Mouse (Mus musculus) neural tube, embryonic 12.5 days (tissue): Measurements from ENCODE around the gene Gbf1. TPM values are rescaled to one million over a fixed set of nuclear protein-coding genes. Genes with fewer than 3 reads are reported as not detected.
"Not testable (repeated sequence)": the region's sequence is repeated elsewhere in the genome, so short reads cannot be mapped to it uniquely, and the experiment has no call there.

Source experiments
- ATAC-seq: fragments of 200-750 bp; cut with Nextera tagmentation; 2 replicates; pipeline ENCODE4 v1.8.0; 2017; ENCODE audit warnings: low read depth, mild to moderate bottlenecking, moderate TSS enrichment, moderate library complexity; ENCODE audit not compliant: low FRiP score
- H3K27ac ChIP-seq: fragments of 300-500 bp; sonication (generic); 2 replicates; pipeline ENCODE4 v1.5.1; 2016
- H3K27me3 ChIP-seq: fragments of 300-500 bp; sonication (generic); replicated peaks from 2 replicates; pipeline ENCODE4 v1.6.1; 2016; ENCODE audit warnings: mild to moderate bottlenecking
- H3K36me3 ChIP-seq: fragments of 300-500 bp; sonication (generic); 2 replicates; pipeline ENCODE4 v1.6.1; 2016; ENCODE audit warnings: mild to moderate bottlenecking
- H3K4me1 ChIP-seq: fragments of 300-500 bp; sonication (generic); 2 replicates; pipeline ENCODE4 v1.6.1; 2016
- H3K4me2 ChIP-seq: fragments of 300-500 bp; sonication (generic); replicated peaks from 2 replicates; pipeline ENCODE4 v1.6.1; 2016; ENCODE audit warnings: mild to moderate bottlenecking
- H3K4me3 ChIP-seq: fragments of 300-500 bp; sonication (generic); 2 replicates; pipeline ENCODE4 v1.5.1; 2016
- H3K9ac ChIP-seq: fragments of 300-500 bp; sonication (generic); 2 replicates; pipeline ENCODE4 v1.6.1; 2016; ENCODE audit warnings: mild to moderate bottlenecking
- H3K9me3 ChIP-seq: fragments of 300-500 bp; sonication (generic); 2 replicates; pipeline ENCODE4 v1.6.1; 2016; ENCODE audit warnings: mild to moderate bottlenecking
- WGBS: fragments of 180-500 bp; shearing (Covaris S2); methylation state at CpG from one replicate; pipeline ENCODE4 v1.1.7; 2016; 5-methylcytosine and 5-hydroxymethylcytosine counted together
- polyA plus RNA-seq: library from polyadenylated mRNA; unstranded; fragments of >200 nt; fragmentation: Nextera tagmentation; extraction: Ambion mirVana; gene quantifications from 2 replicates; pipeline ENCODE4 v1.2.1, GENCODE M21; 2016

The Gbf1 gene
- polyA plus RNA-seq, 1 experiment from 2014 or later: 72.8 TPM

DNA sequence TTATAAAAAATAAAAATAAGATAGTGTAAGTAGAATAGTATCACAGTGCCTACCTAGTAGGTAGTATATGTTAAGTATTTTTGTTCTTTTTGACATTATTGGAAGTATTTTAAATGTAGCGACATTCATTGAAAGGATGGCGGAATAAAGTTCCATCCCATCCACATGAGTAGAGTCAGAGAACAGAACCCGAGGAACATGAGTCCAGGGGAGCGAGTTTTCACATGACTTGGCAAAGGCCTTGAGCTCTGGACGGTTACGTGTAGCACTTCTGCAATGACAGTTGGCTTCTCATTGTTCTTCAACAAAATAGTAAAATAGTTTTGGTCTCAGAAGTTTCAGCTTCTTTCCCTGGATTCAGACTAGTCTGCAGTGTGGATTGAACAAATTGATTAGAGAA is 51.9 kb downstream of the Gbf1 start:
- no peak overlapping the region for H3K9ac ChIP-seq
- ATAC-seq: no peak
- H3K4me1 ChIP-seq: no peaks in the 10 kb centered on the region
- WGBS: 92% methylated on average over 6 of the region's 6 CpGs
- H3K27ac ChIP-seq: no peak overlapping the region
- no peaks in the 10 kb centered on the region for H3K27me3 ChIP-seq
- no peaks in the 10 kb centered on the region for H3K9me3 ChIP-seq
- no peaks in the 10 kb centered on the region for H3K36me3 ChIP-seq
- H3K4me3 ChIP-seq: no peak overlapping the region
- H3K4me2 ChIP-seq: no peak overlapping the region

DNA sequence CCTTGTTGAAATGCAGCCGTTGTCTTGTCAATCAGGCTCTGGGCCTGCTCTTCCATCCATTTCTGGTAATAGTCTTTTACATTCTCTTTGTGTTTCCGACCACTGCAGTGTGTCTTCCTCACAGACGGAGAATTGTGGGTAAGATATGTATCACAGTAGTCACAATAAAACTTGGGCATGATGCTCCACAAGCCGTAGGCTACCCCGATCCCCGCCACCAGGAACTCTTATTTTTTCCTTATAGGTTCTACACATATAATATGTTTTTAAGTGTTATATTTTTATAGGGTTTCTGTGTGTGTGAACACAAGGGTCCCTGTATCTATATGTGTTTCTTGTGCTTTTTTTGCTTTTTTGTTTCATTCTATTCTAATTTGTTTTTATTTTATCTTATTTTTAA is 53.4 kb downstream of the Gbf1 start:
- no peak overlapping the region for H3K4me3 ChIP-seq
- H3K36me3 ChIP-seq: no peaks in the 10 kb centered on the region
- H3K27me3 ChIP-seq: no peaks in the 10 kb centered on the region
- H3K9ac ChIP-seq: no peak overlapping the region
- H3K4me1 ChIP-seq: no peaks in the 10 kb centered on the region
- WGBS: 94% methylated on average over 6 of the region's 6 CpGs
- no peak overlapping the region for H3K27ac ChIP-seq
- no peaks in the 10 kb centered on the region for H3K9me3 ChIP-seq
- no peak overlapping the region for H3K4me2 ChIP-seq
- ATAC-seq: no peak

DNA sequence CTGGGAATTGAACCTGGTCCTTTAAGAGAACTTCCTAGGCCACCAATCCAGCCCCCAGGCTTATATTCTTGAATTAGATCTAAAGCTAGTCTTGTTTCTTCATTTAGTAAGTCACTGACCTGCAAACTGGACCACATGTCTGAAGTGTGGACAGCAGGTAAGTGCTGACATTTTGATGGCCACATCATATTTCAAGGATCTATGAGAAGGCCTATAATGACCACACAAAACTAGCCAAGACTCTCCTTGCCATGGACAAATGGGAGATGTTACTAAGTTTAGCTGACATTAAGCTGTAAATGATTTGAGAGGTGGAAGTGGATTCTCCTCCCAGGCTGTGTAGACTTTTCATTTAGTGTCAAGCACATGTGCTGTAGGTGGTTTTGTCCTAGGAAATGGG is 58.6 kb downstream of the Gbf1 start:
- no peak for ATAC-seq
- no peak overlapping the region for H3K9ac ChIP-seq
- H3K27ac ChIP-seq: no peak overlapping the region
- H3K4me3 ChIP-seq: no peak overlapping the region
- H3K4me1 ChIP-seq: no peaks in the 10 kb centered on the region
- no peaks in the 10 kb centered on the region for H3K36me3 ChIP-seq
- H3K4me2 ChIP-seq: no peak overlapping the region
- no peaks in the 10 kb centered on the region for H3K27me3 ChIP-seq
- no peaks in the 10 kb centered on the region for H3K9me3 ChIP-seq

DNA sequence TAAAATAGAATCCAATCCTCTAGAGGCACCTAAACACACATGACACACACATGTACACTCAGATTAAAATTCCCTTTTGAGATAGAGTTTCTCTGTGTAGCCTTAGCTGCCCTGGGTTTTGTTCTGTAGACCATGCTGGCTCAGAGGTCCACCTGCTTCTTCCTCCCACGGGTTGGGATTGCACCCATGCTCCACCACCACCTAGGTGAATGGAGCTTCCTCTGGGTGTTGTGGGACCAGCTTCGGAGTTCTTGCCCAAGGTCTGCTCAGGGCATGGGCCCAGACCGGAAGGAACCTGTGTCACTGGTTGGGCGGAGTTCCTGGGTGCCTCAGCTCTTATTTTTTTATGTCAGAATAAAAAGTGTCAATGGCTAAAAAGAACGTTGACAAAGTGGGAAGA is 62.2 kb downstream of the Gbf1 start:
- Histone ChIP-seq H3K27me3 (no peaks in the 10 kb centered on the region), H3K4me1 (no peaks in the 10 kb centered on the region), H3K9ac (no peak overlapping the region), H3K27ac (no peak overlapping the region), H3K36me3 (no peaks in the 10 kb centered on the region), H3K4me2 (no peak overlapping the region), H3K4me3 (no peak overlapping the region), H3K9me3 (no peaks in the 10 kb centered on the region)
- 84% methylated on average over 5 of the region's 5 CpGs for WGBS
- ATAC-seq: no peak

DNA sequence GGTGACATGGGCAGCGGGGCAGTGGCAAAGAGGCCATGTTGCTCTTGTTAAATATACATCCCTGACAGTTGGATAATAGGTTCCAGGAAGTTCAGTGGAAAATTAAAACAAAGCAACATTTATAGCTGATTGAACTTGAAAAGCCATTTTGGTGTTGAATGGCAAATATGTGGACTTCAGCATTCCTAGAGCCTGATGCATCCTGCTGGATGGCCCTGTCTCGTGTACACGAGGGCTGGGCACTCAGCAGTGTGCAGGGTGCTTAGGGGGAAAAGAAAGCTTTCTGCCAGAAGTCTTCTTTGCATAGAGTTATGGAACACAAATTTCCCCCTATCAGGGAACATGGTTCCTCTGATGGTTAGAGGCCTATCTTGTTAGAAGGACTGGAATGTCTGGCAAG is 63.1 kb downstream of the Gbf1 start:
- H3K4me3 ChIP-seq: no peak overlapping the region
- H3K4me2 ChIP-seq: no peak overlapping the region
- no peak for ATAC-seq
- no peaks in the 10 kb centered on the region for H3K9me3 ChIP-seq
- no peaks in the 10 kb centered on the region; the same call in 1 of the 2 replicates for H3K4me1 ChIP-seq
- 35% methylated on average over 3 of the region's 3 CpGs for WGBS
- H3K27ac ChIP-seq: no peak overlapping the region
- H3K27me3 ChIP-seq: no peaks in the 10 kb centered on the region
- no peaks in the 10 kb centered on the region for H3K36me3 ChIP-seq
- H3K9ac ChIP-seq: no peak overlapping the region

DNA sequence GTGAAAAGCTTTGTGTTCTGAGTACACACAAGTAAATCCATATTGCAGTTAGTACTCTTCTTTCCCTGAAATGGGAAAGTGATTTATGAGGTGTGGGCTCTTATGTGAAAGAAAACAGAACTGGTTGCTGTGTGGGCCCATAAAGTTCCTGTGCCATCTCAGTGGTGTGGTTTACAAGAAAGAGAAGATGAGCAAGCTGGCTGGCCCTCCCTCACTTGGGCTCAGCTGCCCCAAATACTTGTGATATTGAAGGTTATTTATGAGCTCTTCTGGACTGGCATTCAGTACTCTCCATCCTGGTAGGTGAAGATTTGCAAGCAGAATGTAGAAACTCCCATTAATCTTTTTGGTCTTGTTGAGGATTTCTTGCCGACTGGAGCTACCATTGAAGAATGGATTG is 64.4 kb downstream of the Gbf1 start:
- no peak overlapping the region for H3K27ac ChIP-seq
- no peak overlapping the region for H3K4me3 ChIP-seq
- no peak overlapping the region for H3K4me2 ChIP-seq
- no peaks in the 10 kb centered on the region for H3K36me3 ChIP-seq
- ATAC-seq: no peak
- H3K9ac ChIP-seq: no peak overlapping the region
- no peaks in the 10 kb centered on the region for H3K9me3 ChIP-seq
- H3K4me1 ChIP-seq: no peaks in the 10 kb centered on the region; the same call in 1 of the 2 replicates
- H3K27me3 ChIP-seq: no peaks in the 10 kb centered on the region
- 90% methylated on average over 1 of the region's 1 CpGs for WGBS

DNA sequence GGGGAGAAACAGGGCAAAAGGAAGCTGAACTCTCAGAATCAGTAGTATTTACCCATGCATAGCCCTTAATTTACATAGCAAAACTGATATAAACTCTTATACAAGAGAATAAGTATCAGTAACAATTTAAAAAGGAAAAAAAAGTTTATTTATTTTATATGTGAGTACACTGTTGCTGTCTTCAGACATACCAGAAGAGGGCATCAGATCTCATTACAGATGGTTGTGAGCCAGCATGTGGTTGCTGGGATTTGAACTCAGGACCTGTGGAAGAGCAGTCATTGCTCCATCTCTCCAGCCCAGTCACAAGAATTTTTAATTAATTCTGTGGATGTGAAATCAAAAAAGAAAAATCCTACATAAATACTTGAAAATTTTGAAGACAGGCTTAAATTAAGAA is 65.0 kb downstream of the Gbf1 start:
- not testable (repeated sequence) for H3K36me3 ChIP-seq, H3K27ac ChIP-seq, ATAC-seq, H3K4me3 ChIP-seq, H3K9me3 ChIP-seq, H3K4me2 ChIP-seq, H3K9ac ChIP-seq, H3K4me1 ChIP-seq, H3K27me3 ChIP-seq

DNA sequence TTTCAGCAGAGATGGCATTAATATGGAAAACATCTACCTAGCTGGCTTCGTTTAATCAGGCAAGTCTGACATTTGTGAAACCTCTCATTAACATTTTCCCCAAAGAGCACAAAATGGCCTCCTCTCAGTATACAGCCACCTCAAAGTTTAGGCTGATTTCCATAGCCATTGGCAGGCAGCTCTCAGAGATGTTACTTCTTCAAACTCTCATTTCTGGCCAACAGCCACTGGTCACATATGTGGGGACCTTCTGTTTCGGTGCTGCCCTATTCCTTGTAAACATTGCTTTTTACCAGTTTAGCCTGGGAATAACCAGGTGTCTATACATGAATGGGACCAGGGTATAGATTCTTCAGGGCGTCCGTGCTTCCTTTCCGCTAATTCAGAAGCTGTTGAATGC is 67.8 kb downstream of the Gbf1 start:
- ATAC-seq: no peak
- Histone ChIP-seq H3K27me3 (no peaks in the 10 kb centered on the region), H3K27ac (no peak overlapping the region), H3K4me2 (no peak overlapping the region), H3K4me3 (no peak overlapping the region), H3K9me3 (no peaks in the 10 kb centered on the region), H3K36me3 (no peaks in the 10 kb centered on the region), H3K9ac (no peak overlapping the region), H3K4me1 (no peaks in the 10 kb centered on the region; the same call in 1 of the 2 replicates)
- 81% methylated on average over 5 of the region's 5 CpGs for WGBS

DNA sequence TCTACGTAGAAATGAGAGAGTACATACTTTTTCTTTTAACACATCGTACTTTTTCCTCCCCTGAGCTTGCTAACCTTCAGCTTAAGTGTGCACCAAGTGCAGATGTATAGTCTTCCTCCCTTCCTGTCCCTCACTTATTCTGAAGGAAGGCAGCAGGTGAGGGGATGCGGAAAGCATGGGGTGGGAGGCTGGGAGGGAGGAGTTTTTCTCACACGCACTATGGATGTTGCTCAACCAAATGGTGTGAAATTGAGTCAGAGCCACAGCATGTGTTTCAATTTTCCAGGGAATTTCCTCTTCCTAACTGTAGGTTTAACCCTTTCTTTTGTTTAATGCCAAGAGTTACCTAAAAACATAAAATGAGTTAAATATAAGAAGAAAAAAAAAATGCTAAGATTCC is 70.8 kb downstream of the Gbf1 start:
- H3K9ac ChIP-seq: no peak overlapping the region
- no peak overlapping the region for H3K4me3 ChIP-seq
- no peak overlapping the region for H3K4me2 ChIP-seq
- 78% methylated on average over 4 of the region's 4 CpGs for WGBS
- no peak for ATAC-seq
- no peaks in the 10 kb centered on the region; the same call in 1 of the 2 replicates for H3K4me1 ChIP-seq
- H3K27me3 ChIP-seq: no peaks in the 10 kb centered on the region
- no peaks in the 10 kb centered on the region for H3K36me3 ChIP-seq
- no peak overlapping the region for H3K27ac ChIP-seq
- H3K9me3 ChIP-seq: no peaks in the 10 kb centered on the region

DNA sequence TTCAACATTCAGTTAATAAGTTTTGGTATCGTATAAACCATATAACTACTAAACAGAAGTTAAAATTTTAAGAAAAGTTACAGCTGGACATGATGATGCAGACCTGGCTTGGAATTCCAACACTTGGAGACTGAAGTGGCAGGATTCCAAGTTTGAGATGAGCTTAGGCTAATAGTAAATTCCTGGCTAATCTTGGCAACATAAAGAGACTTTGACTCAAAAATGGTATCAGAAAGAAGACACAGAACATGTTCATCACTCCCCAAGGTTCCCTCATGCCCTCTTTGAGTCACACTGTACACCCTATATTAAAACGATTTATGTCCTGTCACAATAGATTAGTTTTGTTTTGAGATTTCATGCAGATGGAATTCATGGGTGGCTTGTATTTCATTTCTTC is 72.6 kb downstream of the Gbf1 start:
- H3K9ac ChIP-seq: no peak overlapping the region
- WGBS: 90% methylated on average over 2 of the region's 2 CpGs
- no peaks in the 10 kb centered on the region; the same call in 1 of the 2 replicates for H3K4me1 ChIP-seq
- no peak overlapping the region for H3K4me3 ChIP-seq
- H3K4me2 ChIP-seq: no peak overlapping the region
- no peak for ATAC-seq
- no peaks in the 10 kb centered on the region for H3K9me3 ChIP-seq
- no peak overlapping the region for H3K27ac ChIP-seq
- no peaks in the 10 kb centered on the region for H3K27me3 ChIP-seq
- H3K36me3 ChIP-seq: no peaks in the 10 kb centered on the region

DNA sequence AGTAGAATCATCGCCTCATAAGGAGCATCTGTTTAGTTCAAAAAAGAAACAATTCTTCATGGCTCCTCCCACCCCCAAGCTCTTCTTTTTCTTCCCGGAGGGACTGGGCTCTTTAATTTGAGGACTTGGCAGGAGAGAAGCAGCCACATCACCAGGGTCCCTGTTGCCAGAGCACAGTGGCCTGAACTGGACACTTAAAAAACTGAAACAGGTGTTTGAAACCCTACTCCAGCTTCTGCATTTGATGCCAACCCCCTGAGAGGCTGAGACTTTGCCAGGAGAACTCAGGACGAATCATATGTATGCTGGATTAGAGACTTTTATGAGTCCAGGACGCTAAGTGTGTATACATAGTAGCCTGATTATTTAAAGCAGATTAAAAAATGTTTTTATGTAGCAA is 73.2 kb downstream of the Gbf1 start:
- Histone ChIP-seq H3K36me3 (no peaks in the 10 kb centered on the region), H3K27me3 (no peaks in the 10 kb centered on the region), H3K9ac (no peak overlapping the region), H3K4me3 (no peak overlapping the region), H3K4me2 (no peak overlapping the region), H3K27ac (no peak overlapping the region), H3K9me3 (no peaks in the 10 kb centered on the region), H3K4me1 (no peaks in the 10 kb centered on the region)
- WGBS: 67% methylated on average over 4 of the region's 4 CpGs
- ATAC-seq: no peak

DNA sequence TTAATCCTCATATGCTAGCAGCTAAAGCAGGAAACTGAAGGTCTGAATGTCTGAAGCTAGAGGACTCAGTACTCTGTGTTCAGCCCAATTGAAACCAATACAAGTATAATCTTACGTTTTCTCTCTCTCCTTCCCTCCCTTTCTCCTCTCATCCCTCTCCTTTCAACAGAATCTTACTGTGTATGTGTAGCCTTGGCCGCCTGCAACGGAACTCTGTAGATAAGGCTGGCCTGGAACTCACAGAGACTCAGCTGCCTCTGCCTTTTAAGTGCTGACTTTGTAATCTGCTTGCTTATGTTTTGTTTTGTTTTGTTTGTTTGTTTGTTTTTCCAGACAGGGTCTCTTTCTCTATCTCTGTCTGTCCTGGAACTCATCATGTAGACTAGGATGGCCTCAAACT is 74.0 kb downstream of the Gbf1 start:
- no peak overlapping the region for H3K4me2 ChIP-seq
- H3K36me3 ChIP-seq: no peaks in the 10 kb centered on the region
- no peaks in the 10 kb centered on the region for H3K4me1 ChIP-seq
- H3K27me3 ChIP-seq: no peaks in the 10 kb centered on the region
- H3K9ac ChIP-seq: no peak overlapping the region
- no peak for ATAC-seq
- 92% methylated on average over 3 of the region's 3 CpGs for WGBS
- no peak overlapping the region for H3K4me3 ChIP-seq
- H3K9me3 ChIP-seq: no peaks in the 10 kb centered on the region
- no peak overlapping the region for H3K27ac ChIP-seq

DNA sequence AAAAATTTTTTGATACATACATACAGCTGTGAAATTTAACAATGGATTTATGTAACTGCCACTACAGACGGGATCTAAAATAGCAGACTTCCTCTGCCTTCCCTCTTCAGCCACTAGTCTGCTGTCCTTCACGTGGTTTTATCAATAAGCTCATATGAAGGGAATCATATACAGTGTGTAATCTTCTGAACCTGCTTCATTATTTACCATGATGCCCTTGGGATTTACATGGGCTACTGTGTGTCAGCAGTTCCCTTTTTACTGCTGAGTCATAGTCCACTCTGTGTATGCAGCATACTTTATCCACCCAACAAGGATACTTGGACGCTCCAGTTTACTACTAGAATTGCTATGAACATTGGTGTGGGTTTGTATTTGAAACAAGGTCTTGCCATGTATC is 75.0 kb downstream of the Gbf1 start:
- no peak overlapping the region for H3K27ac ChIP-seq
- no peaks in the 10 kb centered on the region for H3K36me3 ChIP-seq
- no peak overlapping the region for H3K4me2 ChIP-seq
- no peak overlapping the region for H3K9ac ChIP-seq
- no peak for ATAC-seq
- H3K27me3 ChIP-seq: no peaks in the 10 kb centered on the region
- H3K4me1 ChIP-seq: no peaks in the 10 kb centered on the region
- no peaks in the 10 kb centered on the region for H3K9me3 ChIP-seq
- 92% methylated on average over 3 of the region's 3 CpGs for WGBS
- no peak overlapping the region for H3K4me3 ChIP-seq

DNA sequence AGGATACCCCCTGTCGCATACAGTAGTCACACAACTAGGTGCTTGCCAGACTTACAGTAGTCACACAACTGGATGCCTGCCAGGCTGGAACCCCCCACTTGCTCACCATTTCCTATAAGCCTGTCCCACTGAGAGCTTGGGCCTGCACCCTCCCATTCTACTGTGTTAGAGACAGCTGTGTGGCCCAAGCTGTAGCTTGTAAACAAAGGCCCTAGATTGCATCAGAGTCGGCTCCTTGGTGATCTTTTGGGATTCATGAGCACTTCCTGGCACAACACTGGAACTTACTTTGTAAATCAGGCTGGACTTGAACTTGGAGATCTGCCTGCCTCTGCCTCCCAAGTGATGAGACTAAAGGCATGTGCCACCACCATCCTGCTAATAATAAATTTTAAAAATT is 82.1 kb downstream of the Gbf1 start:
- Histone ChIP-seq H3K4me3 (no peak overlapping the region), H3K9me3 (no peaks in the 10 kb centered on the region), H3K9ac (no peak overlapping the region), H3K4me2 (no peak overlapping the region), H3K27ac (no peak overlapping the region), H3K27me3 (no peaks in the 10 kb centered on the region), H3K4me1 (no peaks in the 10 kb centered on the region), H3K36me3 (no peaks in the 10 kb centered on the region)
- 86% methylated on average over 2 of the region's 2 CpGs for WGBS
- ATAC-seq: no peak
